Mouse (Mus musculus): Measurements from ENCODE around the gene Ank3.

Gene Ank3

DNA sequence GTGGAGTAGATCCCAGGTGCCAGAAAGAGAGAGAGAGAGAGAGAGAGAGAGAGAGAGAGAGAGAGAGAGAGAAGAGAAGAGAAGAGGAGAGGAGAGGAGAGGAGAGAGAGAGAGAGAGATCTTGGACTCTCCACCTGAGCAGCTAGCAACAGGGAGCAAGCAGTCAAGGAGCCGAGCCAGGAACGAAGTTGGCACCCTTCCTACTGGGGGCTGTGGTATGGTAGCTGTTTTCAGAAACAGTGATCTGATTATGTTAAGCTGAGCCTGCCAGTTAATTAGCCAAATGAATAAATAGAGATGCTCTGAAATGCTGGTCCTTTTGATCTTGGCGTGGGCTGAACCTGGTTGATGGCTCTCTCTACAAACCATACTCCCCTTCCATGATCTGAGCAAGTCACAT lies 666.6 kb downstream of the Ank3 start:
- no peak for DNase-seq (ENCODE audit: low read depth)

DNA sequence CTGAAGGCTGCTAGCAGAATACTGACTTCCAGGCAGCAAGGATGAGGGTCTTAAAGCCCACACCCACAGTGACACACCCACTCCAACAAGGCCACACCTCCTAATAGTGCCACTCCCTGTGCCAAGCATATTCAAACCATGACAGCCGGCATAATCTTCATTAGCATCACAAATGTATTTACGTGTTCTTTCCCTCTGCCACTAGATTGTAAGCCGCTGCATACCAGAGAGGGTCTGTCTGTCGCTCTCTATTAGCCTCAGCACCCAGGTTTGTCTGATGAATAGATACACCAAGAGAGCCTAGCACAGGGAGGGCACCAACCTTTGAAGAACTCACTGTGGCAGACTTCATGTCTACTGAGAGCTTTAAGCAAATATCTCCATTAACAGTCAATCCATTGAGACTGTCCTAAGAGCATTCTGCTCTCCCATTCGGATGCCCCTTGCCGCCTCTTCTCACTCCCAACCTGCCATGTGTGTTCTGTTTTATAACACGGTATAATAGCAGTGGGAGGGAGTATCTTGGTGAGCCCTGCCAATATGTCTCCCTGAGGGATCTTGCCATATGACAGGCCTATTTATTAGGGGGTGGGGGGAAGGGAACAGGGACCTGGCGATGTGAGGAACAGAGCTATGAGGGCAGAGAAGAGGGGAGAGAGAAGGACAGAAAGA lies 668.1 kb downstream of the Ank3 start:
- DNase-seq (ENCODE audit: low read depth) = no peak

DNA sequence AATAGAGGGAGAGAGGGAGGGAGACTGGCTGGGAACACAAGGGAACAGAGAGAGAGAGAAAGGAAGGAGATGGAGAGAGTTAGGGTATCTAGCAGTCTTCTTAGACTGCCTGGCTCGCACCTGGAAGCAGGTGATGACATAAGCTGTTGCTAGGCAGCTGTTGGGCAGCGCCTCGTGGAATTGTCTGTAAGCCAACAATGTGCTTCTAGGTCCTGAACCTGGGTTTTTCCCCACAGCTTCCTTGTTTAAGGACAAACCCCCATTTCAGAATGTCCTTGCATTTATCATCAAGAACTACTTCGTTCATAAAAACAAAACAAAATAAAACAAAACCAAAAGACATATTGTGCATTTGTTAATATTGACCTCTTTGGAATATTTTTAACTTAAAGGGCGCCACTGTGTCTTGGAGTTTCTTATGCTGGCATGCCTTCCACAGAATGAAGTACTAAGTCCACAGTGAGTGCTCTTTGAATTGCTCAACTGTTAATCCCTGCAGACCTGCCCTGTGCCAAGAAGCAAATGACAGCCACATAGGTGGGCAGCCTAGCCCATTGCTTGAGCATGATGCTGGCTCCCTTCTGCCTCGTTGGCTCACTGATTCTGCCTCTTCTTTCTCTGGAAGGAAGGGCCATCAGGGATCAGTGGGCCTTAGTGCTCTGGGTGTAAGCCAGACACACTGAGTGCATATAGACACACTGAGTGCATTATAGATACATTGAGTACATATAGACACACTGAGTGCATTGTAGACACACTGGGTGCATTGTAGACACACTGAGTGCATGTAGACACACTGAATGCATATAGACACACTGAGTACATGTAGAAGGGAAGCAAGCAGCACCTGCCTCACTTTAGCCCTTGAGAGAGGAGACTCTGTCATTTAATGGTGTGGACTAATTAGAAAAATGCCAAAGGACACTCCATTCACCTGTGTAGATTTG lies 668.9 kb downstream of the Ank3 start:
- no peak for DNase-seq (ENCODE audit: low read depth)

DNA sequence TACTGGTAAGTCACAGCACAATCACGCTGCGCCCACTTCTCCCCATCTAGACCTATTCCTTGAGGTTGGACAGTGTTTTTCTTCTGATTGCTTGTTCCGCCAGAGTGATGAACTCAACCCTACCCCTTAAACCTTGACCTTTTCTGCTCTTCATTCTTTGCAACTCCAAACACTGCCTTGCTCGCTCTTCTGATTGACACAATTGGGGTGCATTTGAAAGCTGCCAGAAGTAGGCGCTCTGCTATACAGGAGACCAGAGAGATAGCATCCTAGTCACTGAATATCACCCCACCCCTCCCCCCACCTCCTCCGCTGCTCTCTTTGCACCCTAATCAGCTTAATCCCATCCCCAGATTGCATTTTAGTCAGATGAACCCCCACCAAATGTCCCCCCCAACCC lies 670.7 kb downstream of the Ank3 start:
- DNase-seq (ENCODE audit: low read depth) = no peak

DNA sequence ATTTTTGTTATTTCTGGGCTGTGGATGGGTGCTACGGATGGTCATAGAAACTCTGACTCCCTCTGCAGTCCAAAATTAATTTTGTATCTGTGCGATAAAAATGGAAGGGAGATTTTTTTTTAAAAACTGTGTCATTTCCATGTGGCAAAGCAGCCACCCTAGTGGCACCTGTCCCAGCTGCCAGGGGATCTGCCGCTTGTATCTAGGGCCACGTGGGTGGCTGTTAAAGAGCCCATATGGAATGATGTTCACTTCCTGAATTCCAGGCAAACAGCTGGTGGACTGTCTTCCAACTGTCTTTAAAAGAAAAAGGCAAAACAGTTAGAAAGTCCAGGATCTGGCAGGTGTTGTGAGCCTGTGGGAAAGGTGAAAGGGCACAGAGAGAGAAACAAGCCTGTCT lies 672.8 kb downstream of the Ank3 start:
- no peak for DNase-seq (ENCODE audit: low read depth)

Data from induced T-regulatory cell, adult 2 months (primary cell).